Mouse (Mus musculus) monocyte, adult 5-6 weeks (primary cell): ENCODE data around the gene Henmt1. TPM values are rescaled to one million over a fixed set of nuclear protein-coding genes. Genes with fewer than 3 reads are reported as not detected.
A peak's percentile ranks its signal among the peaks of the same experiment; 100 is the strongest.

Experiments used
- ATAC-seq: fragments of 153-309, 156-312 bp; replicated peaks from 2 replicates; pipeline ENCODE4 v1.8.0; 2017; ENCODE audit warnings: mild to moderate bottlenecking; ENCODE audit not compliant: low TSS enrichment, insufficient number of reproducible peaks, severe bottlenecking, poor library complexity, low FRiP score
- total RNA-seq: library from RNA; stranded (forward); fragments of 200-1000, 200-491, 200-594 nt; gene quantifications from 3 replicates; pipeline ENCODE4 v1.2.3, GENCODE M21; 2017

Henmt1 gene
- total RNA-seq, 1 experiment from 2014 or later: not detected

- ATAC-seq: no peak
These were observed 47.5 kb downstream of the Henmt1 start for GRCm38 (mm10) chr3:108987009-108987659.

GRCm38 (mm10) chr3:108989971-108990548, 50.4 kb downstream of the Henmt1 start:
- ATAC-seq: no peak

- ATAC-seq: no peak
These were observed 54.8 kb downstream of the Henmt1 start for GRCm38 (mm10) chr3:108994477-108994876.

- ATAC-seq: no peak
These were observed 55.7 kb downstream of the Henmt1 start for GRCm38 (mm10) chr3:108995379-108995778.

- peak; percentile 67; the same call in 1 of the 2 replicates for ATAC-seq
These were observed 57.6 kb downstream of the Henmt1 start for GRCm38 (mm10) chr3:108997284-108997683.

- peak; percentile 70; the same call in 1 of the 2 replicates for ATAC-seq
These were observed 58.1 kb downstream of the Henmt1 start for GRCm38 (mm10) chr3:108997762-108998161.

GRCm38 (mm10) chr3:108999173-108999572, 59.5 kb downstream of the Henmt1 start:
- no peak for ATAC-seq

GRCm38 (mm10) chr3:109005777-109006176, 66.1 kb downstream of the Henmt1 start:
- no peak for ATAC-seq

- no peak for ATAC-seq
These were observed 68.5 kb downstream of the Henmt1 start for GRCm38 (mm10) chr3:109008180-109008579.

Other genes with a start within 250 kb of the Henmt1 start
- gene Gpsm2, start 217.6 kb upstream of the Henmt1 start, total RNA-seq: 7.2 to 9.7 TPM (median 9.6 TPM) in 3 replicates
- not detected in 3 replicates for gene Aknad1, start 200.2 kb upstream of the Henmt1 start, total RNA-seq
- 93.4 to 111 TPM (median 93.8 TPM) in 3 replicates for gene Stxbp3, start 99.3 kb upstream of the Henmt1 start, total RNA-seq
- 0.53 to 0.68 TPM in 2 of 3 replicates, not detected in the other for gene Fndc7, start 49.9 kb upstream of the Henmt1 start, total RNA-seq
- gene Prpf38b, start 28.1 kb upstream of the Henmt1 start, total RNA-seq: 327 to 440 TPM (median 383 TPM) in 3 replicates
- not detected in 3 replicates for gene Gm9857, start 572 bp downstream of the Henmt1 start, total RNA-seq
- 17.6 to 26.8 TPM (median 25.0 TPM) in 3 replicates for gene Fam102b, start 87.7 kb downstream of the Henmt1 start, total RNA-seq
- 1.4 TPM in 1 of 3 replicates, not detected in the others for gene Slc25a54, start 140.6 kb downstream of the Henmt1 start, total RNA-seq
- 33.5 to 62.0 TPM (median 44.1 TPM) in 3 replicates for gene Slc25a24, start 183.3 kb downstream of the Henmt1 start, total RNA-seq